Mouse (Mus musculus): ENCODE measurements at regions not wholly inside any gene's neighbourhood (a gene's known extent, or its start where the extent isn't known, plus 50 kb on each side); places are given as distances from the start of the nearest gene placed in this dataset.

DNA sequence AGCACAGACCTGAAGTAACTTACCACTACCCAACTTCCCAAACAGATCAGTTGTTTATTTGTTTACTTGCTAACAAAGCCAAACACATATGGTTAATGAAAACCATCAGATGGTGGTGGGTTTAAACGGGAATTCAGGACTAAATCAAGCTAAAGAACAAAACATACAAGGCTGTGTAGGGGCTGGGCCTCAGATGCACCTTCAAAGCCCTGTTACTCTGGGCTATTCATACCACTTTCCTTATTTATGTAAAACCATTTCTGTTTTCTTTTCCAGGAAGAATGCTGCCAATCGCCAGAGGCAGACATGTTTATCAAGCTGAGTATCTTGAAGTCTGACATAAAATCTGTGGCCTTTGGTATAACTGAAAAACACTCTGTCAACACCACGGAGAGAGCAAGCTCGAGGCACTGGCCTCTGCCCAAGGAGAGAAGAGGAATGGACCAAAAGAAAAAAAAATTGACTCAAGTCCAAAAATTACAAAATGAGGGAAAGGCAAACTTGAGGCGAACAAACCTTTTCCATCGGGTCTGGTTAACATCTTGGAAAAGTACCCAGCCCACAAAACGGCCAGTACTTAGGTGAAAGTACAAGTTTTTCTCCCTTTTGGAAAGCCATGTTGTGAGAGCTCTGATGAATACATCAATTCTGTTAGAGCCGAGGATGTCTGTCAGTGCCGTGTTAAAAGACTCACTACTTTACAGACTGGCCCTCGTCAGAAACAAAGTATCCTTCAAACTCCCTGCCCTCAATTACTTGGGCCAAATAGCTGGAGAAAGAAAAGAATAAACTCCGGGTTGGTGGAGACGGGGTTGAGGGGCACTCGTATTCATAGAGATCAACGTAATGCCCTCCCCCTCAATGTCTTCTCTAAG lies 270.0 kb upstream of the Nfe2l3 start:
- no peak for DNase-seq (ENCODE audit: low spot score in 2 of 2)

DNA sequence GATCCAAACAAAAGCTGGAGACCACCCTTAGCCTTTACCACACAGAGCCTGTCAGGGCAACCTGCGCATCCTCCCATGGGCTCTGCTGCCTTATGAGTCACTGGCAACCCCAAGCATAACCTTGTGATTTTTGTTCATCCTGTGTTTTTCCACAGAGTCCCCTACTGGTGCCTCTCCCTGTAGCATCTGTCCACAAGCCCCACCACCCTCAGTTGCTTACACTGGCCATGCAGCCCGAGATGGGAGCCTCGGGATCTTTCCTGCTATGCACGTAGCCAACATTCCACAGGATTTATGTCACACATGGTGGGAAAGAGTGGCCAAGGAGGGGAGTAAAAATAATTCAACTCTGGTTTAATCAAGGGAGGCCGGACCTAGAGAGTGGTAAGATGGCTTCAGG lies 269.2 kb upstream of the Nfe2l3 start:
- no peak for DNase-seq (ENCODE audit: low spot score in 2 of 2)

DNA sequence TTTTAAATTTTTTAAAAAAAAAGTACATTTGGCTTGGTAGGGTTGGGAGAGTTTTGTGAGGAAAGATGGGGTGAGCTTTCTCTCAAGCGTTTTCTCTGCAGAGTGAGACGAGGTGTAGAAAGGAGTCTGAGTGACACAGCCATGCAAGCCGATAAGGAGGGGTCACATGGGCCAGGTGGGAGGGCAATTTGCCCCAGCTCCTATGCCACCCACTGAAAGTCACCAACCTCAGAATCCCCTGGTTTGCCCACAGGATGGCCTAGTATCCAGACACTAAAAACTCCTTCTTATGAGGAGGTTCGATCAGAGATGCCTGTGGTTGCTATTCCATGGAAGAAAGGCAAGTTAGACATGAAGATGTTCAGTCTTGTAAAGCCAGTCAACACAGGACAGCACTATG lies 268.6 kb upstream of the Nfe2l3 start:
- no peak for DNase-seq (ENCODE audit: low spot score in 2 of 2)

DNA sequence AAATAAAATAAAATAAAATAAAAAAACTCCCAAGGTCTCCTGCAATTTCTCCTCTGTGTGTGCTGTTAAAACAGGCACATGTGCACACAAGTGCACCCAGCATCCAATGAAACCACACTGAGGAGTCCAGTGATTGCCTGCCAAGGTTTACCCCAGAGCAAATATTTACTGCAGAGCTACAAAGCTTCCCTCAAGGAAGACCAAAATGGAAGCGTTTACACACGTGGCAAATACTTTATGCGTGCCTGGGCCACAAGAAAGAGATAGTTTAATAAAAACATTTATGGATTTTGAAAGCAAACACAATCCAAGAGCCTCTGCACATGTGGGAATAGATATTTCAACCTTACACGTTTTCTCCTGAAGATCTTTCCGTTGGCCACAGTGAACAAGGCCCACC lies 265.4 kb upstream of the Nfe2l3 start:
- DNase-seq (ENCODE audit: low spot score in 2 of 2): no peak

DNA sequence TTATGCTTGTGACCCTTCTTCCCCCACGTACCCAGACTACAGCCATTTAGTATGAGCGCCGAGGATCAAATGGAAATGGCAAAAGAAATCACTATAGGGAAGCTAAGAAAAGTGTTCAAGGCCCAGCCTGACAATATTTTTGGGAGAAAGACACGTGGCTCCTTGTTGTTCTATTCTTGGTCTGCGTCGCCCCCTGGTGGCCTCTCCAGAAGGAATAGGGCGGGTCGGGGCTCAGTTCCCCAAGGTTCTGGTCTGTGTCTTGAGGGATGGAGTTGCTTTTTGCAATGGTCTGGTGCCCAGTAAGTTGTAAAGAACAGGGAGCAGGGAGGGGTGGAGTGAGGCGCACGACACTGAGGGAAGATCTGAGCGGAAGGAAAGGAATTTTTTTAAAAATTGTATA lies 264.4 kb upstream of the Nfe2l3 start:
- DNase-seq (ENCODE audit: low spot score in 2 of 2): peak; percentile 62 to 79

DNA sequence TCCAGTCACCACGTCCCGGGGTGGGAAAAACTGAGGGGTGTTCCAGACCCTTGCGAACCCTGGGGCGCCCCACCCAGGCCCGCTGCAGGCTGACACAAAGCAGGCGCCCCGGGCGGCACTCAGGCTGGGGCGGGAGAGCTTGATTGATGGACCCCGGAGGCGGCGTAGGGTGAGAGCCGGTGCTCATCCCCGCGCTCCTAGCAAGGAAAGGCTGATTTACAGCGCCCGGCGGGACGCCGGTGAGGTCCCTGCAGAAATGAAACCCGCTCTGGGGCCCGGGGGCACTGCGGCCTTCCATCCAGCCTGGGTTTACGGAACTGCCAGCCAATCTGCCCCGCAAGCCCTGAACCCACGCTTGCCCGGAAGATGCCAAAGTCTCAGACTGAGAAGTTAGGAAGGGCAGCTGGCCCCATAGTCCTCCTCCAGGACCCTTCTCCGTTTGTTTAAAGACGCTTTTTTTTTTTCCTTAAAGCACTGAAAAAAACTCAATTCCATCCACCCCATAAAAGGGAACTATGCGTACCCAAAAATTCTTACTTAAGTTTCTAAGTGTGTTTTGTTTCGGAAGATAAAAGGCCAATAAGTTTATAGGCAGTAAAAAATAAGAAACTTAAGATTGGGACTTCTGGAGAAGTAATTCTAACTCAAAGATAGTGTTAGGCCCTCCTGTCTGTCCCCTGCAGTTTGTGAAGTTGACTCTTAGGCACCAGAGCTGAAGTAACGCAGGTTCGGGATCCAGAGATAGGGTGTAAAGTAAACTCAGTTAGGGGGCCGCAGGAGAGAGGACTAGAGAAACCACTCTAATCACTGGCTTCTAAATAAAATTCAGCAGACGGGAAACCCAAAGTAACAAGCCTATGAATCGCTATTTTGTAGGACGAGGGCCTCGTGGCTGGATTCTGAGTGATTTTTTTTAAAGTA lies 263.4 kb upstream of the Nfe2l3 start:
- peak in 1 of 2 experiments; percentile 28 for DNase-seq (ENCODE audit: low spot score in 2 of 2)

DNA sequence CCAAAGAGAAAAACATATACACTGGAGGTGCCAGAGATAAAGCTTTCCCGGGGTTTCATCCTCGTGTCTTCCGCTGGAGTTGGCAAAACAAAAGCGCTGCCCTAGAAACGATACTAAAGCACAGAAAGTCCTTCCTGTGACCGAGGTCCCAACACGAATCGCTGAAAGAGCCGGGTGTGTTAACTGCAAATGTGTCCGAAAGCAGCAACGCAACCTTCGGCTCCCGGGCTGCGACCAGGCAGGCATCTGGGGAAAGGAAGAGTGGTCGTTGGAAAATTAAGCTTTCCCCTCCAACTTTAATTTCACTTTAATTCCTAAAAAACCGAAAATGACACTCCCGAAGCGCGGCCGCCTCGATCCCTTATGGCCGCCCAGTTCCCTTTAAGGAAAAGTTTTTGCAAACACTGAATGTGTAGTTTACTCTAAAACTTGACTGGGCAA lies 262.5 kb upstream of the Nfe2l3 start:
- DNase-seq (ENCODE audit: low spot score in 2 of 2): no peak

DNA sequence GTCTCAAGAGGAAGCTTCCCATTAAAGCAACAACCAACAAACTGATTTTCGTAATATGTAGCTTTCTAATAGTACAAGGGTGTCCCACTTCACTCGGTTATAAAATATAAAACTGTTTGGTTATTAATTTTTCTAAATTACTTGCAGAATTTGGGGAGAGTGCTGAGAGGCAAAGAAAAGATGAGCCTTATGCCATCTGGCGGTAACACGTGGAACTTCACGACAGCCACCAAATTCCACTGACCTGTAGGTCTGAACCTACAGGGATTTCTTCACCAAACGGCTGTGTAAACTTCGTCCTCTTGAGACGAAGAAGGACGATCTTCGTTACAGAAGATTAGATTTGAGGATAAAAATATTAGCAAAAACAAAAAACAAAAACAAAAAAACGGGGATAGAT lies 262.1 kb upstream of the Nfe2l3 start:
- DNase-seq (ENCODE audit: low spot score in 2 of 2): peak in 1 of 2 experiments; percentile 61

DNA sequence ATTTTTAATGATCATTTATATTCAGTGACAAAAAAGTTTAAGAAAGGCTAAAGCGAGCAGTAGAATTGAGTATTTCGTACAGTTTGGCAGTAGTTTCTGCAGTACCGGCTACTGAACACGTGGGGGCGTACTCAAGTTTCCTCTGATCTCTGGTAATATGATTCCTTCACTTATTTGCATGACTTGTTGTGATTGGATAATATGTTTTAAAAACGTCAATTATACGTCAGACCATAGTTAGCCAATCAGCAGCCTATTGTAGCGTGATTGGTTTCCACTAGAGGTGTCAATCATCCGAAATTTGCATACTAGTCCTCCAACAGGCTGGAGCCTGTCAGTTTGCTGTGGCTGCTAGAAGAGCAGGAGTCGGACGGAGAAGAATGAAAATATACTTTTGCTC lies 261.6 kb upstream of the Nfe2l3 start:
- DNase-seq (ENCODE audit: low spot score in 2 of 2): no peak

DNA sequence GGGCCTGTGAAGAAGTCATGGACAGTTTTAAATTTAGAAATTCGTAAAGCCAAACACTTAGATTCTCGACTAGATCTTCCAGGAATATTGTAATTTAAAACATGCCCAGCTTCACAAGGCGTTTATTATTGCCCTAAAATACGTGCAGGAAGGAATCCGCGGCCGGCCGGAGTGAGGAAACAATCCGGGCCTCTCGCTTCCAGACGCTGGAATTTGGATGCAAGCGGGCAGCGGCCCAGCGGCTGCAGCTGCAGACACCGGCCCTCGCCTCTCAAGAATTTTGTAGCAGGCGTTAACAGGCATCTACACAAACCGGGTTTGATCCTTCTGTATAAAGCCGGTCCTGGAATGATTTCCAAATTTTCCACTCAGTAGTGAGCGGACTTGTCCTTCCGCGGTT lies 260.7 kb upstream of the Nfe2l3 start:
- no peak for DNase-seq (ENCODE audit: low spot score in 2 of 2)

DNA sequence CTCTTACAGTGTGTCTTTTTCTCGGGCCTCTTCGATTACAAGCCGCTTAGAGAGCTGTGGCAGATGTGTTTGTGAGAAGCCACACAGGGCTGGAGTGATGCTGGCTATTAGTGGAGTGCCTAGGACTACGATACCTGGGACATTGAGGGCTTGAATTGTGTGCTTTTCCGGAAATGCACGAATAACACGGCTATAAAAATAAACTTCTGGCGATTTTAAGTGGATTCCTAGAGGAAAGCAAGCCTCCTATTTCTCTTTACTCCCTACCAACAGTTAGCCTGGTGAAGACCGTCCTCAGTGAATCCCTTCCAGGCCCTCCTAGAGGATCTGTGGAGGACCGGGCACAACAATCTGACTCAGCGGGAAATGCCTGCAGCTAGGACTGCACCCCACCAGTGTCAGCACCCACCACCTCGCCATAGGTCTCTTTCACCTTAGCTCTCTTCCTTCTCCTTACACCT lies 260.1 kb upstream of the Nfe2l3 start:
- no peak for DNase-seq (ENCODE audit: low spot score in 2 of 2)

DNA sequence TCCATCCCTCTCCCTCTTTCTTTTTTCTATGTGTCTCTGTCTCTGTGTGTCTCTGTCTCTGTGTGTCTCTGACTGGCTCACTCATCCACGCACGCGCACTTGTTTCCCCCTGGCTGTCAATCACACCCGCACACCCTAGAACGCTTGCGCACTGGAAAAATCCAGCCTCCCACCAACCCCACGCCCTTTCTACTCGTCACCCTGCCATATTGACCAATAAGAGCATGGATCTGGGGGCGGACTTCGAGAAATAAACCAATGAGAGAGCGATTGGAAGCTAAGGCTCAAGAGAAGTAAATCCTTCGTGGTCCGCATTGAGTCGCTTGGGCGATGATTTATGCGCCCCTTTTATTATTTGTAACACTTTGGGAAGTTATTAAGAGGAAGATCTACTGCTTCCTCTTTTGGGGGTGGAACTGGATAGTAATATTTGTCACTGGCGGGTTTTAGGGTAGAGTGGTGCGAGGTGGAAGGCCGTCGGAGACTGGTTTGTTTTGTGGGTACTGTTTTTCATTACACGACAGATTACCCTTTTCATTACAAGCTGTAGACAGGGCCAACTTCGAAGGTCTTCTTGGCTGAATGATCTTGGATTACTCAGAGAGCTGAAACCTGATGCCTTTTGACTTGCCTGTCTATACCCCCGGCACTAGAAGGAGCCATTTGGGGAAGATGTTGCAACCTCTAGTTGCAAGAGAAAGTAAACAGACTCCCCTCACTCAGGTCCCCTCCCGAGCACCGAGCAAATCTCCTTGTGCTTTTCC lies 259.4 kb upstream of the Nfe2l3 start:
- peak; percentile 48 to 54 for DNase-seq (ENCODE audit: low spot score in 2 of 2)

DNA sequence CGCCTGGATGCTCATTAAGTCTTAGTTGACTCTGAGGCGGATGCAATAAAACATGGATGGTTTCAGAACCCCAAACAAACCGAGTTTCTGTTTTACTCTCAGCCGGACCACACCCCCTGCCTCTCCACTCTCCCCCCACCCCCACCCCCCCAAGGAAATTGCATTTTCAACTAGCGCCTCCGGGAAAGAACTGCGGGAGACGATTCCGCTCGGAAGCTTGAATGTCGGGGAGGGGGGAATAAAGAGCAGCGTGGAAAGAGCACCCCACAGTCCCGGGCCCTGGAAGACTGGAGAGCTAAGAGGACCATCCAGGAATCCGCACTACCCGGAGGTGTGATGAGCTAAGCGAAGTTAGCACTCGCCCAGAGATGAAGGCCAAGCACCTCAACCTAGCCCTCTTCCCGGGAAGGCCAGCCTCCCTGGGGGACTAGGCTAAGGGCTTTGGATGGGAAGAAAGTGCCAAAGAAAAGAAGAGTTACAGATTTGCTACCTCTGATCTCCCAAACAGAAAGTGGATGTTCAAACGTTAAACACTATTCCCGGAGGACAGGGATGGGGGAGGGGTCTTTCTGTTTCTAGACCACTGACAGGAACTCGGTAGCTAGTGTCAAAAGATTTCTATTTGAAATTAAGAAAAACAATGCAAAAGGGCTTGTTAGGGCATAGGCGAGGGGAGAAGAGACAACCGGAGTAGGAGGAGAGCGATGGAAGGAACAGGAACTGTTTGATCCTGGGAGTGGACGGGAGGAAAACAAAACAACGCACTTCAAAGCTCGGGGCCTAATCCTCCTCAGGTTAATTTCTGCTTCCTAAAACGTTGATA lies 258.6 kb upstream of the Nfe2l3 start:
- DNase-seq (ENCODE audit: low spot score in 2 of 2): no peak

DNA sequence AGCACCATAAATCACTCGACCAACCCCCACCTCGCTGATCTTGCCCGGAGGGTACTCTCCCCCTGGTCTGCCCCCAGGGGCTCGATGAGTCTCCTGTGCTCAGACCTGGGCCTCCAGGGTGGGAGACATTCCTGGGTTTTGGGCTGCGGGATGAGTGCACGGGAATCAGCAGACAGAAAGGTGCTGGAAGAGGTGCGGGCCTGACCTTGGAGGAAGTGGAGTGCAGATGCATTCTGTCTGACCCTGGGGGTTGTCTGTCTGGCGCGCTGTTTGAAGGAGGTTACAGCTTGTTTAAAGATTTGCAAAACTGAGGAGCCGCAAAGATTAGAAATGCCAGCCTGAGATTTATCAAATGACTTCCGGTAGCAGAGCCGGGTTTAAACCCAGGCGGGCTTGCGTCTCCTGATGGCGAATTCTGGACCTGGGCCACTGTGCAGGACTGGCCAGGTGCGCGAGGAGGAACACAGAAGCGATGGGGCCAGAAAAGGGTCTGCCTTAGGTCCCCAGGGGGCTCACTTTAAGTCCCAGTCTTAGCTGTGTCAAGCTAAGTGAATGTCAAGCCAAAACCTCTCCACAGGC lies 257.9 kb upstream of the Nfe2l3 start:
- DNase-seq (ENCODE audit: low spot score in 2 of 2): no peak

DNA sequence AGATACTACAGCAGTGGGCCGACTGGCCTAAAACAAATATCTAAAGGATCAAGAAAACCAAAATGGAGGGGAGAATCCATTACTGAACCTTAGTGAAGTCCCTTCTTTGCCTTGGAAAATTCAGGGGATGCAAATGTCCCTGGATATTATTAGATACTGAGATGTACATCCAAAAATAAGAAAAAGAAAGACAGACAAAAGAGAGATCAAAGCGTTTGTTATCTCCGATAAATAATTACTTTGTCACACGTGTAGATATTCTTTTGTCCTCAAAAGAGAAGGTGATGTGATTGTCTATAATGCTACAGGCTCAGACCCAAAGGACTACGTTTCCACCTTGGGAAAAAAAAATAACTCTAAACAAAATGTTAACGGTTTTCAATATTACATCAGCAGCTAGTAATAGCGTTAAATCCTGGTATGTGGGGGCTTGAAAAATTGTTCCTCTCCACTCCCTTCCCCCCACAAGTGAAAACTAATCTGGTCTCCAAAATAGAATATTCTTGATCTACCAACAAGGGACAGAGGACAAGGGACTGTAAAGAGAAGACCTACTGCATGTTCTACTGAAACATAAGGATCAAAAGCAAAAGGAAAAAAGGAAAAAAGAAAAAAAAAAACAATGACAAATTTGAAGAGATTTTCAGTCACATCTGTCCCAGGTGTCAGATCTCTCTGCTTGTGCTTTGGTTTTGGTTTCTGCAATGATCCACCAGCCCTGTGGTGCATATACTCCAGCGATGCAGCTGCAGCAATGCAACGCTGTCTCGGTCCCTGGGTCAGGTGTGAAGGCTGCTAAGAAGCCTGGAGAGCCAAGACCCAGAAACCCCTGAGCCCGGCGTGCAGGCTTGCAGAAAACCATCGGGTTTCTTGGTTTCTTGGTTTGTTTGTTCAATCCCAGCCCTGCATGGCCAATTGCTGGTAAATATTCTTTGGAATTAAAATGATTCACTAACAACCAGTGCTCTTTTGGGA lies 256.6 kb upstream of the Nfe2l3 start:
- no peak for DNase-seq (ENCODE audit: low spot score in 2 of 2)

DNA sequence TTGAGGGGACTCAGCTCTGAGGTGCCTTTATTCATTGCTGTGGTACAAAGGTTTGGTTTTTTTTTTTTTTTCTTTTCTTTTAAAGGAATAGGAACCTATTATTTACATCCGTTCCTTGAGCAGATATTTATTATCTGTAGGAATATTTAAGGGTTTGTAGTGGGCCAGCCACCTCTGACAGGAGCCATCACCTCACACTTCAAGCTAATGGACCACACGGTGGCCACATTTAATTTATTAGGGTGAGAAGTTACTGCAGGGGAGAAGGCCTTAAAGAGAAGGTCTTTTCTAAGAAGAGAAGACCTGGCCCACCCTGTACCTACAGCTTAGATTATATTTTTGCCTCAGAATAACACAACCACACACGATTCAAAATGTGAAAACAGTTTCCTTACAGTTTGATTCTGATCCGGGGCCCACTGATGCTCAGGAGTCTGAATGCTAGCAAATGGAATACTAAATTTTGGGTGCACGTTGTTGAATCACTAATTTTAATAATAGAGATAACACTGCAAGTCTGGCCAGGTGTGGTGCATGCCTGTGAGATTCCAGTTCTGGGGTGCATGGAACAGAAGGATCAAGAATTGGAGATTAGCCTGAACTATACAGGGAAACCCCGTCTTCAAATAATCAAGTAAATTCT lies 255.6 kb upstream of the Nfe2l3 start:
- DNase-seq (ENCODE audit: low spot score in 2 of 2): no peak

DNA sequence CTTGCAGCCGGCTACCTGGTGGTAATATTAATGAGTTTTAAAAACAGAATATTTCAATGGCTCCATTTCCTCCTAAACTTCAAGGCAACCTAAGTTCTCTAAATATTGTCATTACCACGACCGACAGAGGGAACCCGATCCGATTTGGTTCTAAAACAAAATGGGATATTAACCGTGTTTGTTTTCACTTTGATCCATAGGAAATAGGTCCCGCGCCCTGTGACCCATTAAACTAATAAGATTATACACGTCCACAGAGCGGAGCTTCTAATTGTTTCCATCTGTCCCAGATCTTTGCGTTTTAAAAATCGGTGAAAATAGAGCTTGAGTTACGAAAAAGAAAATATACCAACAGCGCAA lies 254.8 kb upstream of the Nfe2l3 start:
- no peak for DNase-seq (ENCODE audit: low spot score in 2 of 2)

DNA sequence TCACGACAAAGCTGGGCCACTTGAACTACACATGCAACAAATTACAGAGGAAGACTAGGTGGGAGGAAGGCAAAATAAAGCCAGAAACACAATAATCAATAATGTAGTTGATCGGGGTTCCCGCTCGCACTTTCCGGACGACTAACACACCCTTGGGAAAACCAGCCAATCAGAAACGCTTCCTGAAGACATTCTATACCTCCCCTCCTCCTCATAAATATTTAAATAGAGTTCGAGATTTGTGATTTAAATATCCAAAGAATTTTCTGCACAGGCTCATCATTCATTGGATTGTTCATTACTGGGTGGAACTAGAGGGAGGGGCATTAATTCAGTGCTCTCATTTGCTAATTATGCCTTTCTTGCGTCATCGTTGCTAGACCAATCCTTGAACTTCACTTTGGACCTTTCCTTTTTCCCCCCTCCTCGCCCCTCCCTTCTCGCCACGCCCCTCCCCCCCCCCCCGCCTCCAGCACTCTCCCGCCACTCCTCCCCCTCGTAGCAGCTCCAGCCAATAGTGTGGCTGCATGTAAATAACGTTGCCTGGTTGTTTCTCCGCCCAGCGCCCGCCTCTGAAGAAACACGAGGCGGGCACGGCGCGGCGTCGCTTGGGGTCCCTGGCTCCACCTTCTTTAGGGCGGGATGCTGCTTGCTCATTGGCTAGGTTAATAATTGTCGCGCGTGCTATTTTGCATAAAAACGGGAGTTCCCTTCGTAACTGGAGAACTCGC lies 254.2 kb upstream of the Nfe2l3 start:
- DNase-seq (ENCODE audit: low spot score in 2 of 2): peak; percentile 59 to 66

Measured in spleen, postnatal 14 days (tissue).